Mouse (Mus musculus) B cell, adult 2 months (primary cell): Measurements from ENCODE around the gene Cdt1.
"Not testable (repeated sequence)": the region's sequence is repeated elsewhere in the genome, so short reads cannot be mapped to it uniquely, and the experiment has no call there.

ENCODE experiments used
- DNase-seq, 2 experiments: peaks; one replicate each; pipeline ENCODE4 v3.0.0; 2022

The Cdt1 gene

DNA sequence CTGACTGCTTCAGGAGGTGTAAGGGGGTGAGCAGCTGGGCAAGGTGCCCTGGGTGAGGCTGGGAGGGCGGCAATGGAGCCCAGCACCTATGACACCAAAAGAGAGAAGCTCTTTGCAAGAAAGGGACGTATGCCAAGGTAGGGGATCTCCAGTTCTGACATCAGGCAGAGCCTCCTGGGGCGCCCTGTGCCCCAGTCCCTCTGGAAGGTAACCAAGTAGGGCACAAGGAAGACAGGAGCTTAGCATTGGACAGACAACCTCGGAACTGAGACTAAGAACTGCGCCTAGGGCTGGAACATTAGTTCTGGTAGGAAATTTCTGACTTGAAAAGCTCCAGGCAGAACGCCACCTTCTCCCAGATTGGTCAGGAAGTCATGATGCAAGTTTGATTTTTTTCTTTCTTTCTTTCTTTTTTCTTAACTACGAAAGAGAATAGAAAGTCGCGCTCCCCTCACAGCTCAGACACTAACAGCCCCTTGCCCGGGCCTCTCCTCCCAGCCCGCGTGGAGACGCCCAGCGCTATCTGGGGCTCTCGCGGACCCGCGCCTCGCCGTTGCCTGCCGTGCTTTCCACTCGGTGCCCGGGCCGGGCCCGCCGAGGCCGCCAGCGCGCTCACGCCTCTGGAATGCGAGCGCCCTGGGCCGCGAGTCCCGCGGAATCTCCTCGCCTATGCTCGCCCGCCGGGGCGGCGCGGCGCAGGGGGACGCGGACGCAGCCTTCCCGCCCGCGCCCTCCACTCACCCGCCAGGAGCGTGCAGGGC is 17.4 kb upstream of the Cdt1 start:
- peak; percentile 58 to 60 for DNase-seq

DNA sequence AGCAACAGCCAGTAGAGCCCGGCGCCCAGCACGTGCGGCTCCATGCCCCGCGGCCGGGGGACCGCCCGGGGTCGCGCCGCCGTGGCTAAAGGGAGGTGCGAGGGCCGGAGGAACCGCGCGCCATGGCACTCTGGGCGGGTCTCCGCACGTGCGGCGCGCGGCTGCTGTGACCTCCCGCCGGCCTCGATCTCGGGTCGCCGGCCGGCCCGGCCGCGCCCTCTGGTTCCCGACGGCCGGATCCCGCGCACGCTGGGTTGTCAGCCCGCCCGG is 16.9 kb upstream of the Cdt1 start:
- DNase-seq = no peak

DNA sequence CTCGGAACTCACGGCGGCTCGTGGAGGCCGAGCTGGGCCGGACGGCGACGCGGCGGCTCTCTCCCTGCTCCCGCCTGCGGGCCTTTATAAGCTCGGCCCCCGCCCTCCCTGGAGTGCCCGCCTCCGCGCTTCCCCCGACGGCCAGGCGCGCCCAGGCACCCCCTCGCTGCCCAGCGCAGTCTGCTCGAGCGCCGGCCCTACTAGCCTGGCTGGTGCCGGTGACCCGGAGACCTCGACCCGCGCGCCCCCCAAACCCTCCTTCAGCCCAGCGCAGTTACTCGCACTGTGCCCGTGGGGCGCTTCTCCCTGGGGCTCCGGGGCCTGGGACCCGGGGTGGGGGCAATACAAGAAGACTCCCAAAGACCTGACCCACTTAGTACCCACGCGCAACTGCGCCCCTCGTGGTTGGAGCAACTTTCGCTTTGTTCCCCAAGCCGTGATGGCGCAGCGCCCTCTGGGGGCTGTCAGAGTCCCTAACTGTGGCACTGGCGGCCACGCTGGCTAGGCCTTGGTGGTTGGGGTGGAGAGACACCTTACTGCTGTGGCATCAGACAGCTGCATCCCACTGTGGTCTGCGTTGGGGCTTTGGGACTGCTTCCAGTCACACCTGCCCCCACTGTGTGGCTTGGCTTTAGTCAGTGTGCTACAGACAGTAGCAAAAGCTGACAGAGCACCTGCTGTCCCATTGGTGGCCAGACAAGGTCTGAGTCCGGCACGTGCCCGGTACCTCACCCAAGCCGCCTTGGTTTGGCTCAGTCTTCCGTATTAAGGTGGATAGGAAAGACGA is 16.4 kb upstream of the Cdt1 start, which contains the start of gene Piezo1:
Gene Piezo1, minus strand, starts transcription at position 65 of the 787 bp plus-strand sequence.
- peak; percentile 98 for DNase-seq

DNA sequence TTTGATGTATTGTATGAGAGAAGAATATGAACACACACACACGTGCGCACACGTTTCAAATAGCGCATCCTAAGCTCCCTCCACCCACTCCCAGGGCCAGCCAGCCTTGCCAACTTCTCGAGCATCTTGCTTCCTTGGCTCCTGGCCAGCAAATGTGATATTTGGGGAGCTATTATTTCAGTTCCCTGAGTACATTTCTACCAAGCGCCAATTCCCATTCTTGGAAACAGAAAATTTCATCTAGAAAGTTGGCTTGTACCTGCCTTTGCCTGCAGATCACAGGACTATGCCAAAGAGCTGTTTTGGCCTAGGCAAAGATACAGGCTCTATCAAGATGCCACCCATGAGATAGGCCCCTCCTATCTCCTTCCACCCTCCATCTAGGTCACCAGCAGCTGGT is 13.0 kb upstream of the Cdt1 start:
- no peak for DNase-seq

DNA sequence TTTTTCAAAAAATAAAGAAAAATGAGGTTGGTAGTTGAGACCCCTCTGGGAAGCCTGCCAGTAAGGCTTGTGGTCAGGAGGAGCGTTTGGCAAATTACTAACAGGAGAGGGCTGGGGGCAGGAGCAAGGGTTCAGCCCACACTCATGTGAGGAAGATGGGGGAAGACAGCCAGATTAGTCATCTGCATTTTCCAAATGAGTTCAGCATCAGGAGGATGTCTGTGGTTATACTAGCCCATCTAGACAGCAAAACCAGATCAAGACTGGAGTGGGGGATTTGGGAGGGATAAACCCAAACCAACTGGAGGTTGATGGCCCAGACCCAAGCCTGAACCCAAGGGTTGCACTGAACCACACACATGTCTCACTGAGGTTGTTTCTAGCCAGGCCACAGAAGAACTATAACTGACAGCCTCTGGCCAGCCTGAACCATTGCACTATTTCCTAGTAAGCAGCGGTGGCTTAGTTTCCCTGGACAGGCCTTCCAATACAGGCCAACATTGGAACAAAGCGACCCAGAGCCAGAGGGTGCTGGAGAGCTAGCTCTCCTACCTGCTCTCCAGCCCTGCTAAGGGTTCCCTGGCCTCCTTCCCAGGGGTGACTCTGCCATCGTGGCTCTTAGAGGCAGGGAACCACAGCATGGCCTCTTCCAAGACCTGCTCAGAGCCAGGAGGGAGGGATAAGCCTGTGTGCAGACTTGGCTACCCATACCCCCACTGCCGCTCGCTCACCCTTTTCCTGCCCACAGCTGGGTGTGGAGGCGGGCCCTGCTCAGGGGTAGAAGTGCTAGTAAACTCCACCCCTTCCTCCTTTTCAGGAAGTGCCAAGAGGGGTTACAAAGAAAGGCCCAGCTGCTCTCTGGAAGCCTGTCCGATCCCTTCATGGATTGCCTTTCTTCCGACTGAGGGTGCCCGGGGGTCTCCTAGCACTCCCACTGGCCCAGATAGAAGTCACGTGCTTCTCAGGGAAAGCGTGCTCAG is 11.5 kb upstream of the Cdt1 start:
- peak; percentile 79 to 82 for DNase-seq

DNA sequence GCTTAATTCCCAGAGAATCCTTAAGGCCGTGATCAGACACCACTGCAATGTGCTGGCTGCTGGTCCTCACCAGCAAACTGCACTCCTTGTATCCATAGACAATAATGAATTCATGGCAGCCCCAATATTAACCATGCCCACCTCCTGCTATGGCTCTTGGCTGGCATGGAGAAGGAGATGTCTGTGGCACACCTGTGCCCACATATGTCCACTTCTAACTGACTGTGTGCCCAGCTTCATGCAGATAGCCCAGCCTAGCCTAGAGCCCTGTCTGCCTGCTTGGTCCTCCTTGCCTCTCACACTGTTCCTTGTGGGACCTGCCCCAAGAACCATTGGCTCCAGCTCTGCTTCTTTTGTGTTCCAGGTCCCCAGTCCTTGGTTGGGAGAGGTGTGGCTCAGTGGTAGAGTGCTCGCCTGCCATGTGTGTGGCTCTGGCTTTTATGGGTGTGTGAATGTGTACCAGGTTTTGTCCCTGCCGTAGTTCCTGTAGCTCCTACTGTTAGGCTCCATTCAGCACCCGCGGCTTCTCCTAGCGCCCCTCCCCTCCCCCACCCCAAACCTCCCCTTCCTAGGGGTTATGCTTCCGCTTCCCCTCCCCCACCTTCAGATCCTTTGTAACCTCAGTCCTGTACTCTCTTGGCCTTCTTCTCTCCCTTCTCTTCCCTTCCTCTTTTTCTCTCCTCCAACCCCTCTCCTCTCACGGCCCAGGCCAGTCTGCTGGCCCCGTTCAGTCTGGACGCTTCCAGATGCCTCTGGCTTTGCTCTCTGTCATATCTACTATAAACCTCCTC is 10.4 kb upstream of the Cdt1 start:
- DNase-seq = no peak

DNA sequence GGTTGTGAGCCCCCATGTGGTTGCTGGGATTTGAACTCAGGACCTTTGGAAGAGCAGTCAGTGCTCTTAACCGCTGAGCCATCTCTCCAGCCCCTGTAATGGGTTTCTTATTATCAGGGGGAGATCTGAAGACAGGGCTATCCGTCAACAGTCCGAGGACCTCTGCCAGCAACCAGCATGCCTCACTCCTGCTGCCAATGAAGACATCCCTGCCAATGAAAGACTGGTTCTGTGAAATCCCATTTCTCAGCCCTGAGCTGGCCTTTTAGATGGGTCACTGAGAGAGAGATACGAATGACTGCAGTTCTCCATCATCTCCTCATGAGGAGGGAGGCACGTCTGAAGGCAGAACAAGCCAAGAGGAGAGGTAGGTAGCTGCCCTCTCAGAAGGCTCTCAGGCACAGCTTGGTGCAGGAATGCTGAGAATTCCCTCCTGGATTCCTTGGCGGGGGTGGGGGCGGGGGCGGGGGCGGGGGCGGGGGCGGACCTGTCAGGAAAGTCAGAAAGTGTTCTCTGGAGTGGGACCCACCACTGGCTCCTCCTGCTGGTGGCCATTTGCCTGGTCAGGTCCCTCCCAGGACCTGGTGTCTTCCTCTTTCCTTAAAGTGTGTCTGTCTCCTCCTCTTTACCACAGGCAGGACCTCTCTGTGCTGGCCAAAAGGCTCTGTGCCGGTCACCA is 9.0 kb upstream of the Cdt1 start:
- no peak for DNase-seq

DNA sequence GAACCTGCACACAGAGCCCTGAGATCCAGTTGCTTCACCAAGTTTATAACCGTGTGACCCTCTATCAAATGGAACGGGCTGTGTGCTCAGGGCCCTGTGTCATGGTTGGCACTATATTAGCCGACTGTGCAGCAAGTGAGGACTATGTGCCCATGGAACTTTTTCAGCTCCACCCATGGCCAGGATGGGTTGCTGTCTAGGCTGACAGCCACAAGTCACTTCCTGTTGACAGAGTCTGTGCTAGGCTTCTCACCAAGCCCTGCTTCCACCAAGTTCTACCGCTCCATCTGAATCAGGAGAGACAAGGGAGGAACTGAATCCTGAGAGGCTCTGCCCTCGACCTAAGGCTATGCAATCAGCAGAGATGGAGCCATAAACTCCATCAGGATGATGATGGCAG is 6.6 kb upstream of the Cdt1 start:
- no peak for DNase-seq

DNA sequence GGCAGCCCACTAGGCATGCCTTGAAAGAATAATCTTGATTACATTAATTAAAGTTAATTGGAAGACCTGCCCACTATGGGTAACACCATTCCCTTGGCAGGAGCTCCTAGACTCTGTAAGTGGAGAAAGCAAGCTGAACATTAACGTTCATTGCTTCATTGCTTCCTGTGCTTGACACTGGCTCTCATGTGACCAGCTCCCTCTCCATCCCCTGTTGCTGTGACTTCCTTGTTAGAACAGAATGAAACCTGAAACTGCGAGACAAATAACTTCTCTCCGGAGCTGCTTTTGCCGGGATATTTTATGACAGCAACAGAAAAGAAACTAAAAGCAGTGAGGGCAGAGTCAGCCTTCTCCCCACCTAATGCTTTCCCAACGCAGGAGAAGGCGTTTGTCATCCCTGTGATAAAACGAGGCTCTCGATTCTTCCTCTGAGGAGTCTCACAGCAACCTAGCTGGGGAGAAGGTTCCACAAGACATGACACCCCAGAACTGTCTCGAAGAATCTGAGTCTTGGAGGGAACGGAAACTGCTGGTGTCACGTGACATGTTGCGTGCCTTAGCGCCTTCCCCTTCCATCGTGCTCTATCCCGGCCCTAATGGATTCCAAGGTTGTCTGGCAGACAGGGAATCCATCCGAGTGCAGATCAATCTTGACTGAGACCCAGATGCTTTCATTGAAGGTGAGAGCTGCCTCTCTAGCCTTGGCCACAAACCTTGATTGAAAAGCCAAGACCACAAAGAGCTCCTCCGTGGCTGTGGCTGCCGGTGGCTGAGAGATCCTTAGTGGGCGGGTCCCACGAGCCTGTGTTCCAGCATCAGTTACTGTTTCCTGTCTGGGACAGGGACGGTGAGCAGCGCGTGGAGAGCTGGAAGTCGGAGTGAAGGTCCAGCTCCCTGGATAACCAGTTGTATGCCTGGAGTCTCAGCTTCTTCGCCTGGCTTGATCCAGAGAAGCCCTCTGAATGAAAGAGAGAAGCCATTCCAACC is 3.2 kb upstream of the Cdt1 start:
- no peak for DNase-seq

DNA sequence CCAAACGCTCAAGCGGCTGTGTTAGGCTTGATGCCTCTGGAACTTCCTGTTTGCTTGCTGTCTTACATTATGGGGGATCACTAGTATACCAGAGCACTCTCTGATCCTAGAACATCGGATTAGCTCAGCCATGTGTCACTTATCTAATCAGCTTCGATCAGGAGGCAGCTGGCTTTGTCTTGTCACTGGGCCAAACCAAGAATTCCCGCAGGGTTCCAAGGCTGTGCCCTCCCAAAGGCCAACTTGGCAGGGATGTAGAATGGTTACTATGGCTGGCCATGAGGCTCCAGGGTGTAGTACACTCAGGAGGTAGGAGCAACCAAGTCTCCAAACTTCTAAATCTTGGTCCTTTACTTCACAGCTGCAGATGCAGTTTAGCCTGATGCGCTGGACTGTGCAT is 1.0 kb upstream of the Cdt1 start:
- no peak for DNase-seq

DNA sequence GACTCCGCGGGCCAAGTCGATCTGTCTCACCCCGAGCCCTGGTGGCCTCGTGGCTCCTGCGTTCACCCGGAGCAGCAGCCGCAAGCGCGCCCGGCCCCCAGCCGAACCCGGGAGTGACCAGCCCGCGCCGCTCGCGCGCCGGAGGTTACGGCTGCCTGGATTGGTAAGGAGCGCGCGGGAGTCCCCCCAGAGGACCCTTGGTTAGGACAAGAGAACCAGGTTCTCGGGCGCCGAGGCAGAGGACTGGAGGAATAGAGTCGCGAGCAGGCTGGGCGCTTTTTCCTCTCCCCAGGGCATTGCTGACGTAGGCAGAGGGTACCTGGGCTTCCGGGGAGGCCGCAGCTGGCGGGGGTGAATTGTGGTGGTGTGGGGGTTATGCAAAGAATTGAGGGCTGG is 292 bp downstream of the Cdt1 start:
- peak; percentile 97 to 98 for DNase-seq

DNA sequence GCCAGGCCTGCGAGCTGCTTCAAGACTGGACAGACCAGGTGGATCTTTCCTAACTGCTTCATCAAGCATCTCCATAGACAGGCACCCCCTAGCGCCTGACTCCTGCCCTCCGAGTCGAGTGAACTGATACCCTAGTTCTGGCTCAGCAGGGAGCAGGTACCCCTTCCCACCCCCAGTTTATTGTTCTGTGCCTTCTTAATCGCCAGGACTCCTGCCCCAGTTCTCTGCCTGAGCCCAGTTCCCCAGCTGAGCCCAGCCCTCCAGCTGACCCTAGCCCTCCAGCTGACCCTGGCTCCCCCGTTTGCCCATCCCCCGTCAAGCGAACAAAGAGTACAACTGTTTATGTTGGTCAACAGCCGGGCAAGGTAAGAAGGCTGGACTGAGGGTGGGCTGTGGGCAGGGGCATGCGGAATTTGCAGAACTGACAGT is 1.1 kb downstream of the Cdt1 start:
- peak; percentile 45 to 49 for DNase-seq

DNA sequence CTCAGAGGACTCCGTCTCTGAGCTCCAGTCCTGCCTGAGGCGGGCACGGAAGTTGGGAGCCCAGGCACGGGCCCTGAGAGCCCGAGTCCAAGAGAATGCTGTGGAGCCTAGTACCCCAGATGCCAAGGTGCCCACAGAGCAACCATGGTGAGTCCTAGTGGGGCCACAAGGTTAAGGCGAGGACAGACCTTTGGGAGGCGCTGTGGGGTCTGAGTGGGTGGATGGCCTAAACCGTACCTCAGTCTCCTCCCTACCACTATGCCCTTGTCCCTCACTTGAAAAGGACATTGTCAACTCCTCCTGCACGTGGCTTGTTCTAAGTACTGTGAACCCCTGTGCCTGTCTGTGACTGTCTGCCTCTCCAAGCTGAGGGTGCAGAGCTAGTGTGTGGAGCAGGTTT is 1.5 kb downstream of the Cdt1 start:
- DNase-seq = no peak

DNA sequence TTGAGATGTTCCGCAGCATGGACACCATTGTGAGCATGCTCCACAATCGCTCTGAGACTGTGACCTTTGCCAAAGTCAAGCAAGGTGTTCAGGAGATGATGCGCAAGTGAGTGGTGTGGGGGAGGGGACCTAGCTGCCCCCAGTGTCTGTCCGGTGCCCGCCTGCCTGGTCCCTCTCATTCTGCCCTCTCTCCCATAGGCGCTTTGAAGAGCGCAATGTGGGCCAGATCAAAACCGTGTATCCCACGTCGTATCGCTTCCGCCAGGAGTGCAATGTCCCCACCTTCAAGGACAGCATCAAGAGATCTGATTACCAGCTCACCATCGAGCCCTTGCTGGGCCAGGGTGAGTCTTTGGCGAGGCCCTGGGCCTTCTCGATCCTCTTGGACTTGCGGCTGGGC is 2.2 kb downstream of the Cdt1 start:
- no peak for DNase-seq

DNA sequence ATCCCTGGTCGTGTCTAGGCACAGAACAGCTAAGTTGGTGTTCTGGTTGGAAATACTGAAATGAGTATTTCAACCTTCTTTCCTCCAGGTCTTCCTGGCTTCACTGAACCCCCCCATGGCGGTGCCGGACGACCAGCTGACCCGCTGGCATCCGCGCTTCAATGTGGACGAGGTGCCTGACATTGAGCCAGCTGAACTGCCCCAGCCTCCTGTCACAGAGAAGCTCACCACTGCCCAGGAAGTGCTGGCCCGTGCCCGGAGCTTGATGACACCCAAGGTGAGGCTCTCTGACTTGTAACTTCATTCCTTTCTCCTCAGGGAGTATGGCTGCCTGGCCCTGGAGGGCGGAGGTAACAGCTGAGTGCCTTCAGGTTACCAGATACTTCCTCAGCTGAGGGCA is 3.3 kb downstream of the Cdt1 start:
- no peak for DNase-seq

DNA sequence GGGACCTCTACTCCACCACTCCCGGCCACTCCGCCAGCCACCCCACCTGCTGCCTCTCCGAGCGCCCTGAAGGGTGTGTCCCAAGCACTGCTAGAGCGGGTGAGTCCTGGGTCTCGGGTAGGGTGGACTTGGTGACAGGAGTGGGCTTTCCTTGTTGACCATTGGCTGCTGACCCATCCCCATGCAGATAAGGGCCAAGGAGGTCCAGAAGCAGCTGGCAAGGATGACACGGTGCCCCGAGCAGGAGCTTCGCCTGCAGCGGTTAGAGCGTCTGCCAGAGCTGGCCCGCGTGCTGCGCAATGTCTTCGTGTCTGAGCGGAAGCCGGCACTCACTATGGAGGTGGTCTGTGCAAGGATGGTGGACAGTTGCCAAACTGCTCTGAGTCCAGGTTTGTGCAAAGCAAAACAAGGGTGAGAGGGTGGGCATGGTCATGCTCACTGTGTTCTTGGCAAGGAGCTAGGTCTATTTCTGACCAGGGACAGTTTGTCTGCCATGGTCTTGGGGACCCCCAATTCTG is 4.0 kb downstream of the Cdt1 start:
- no peak for DNase-seq

DNA sequence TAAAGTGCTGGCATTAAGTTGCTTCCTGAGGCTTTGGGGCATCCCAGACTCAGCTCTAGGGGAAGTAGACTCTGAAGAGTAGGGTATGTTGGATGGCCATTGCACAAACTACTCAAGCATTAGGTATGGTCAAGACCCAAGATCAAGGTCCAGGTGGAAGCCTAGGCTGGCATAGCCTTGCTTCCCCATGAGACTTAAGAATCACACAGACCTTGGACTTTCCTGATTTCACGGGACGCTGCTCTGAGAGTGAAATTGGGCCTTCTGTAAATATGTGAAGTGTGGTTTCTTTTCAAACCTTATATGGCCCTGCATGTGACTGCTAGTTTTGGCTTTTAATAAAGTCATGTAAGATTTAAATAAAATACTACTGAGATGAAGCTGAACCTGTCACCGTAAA is 4.9 kb downstream of the Cdt1 start:
- DNase-seq = no peak

DNA sequence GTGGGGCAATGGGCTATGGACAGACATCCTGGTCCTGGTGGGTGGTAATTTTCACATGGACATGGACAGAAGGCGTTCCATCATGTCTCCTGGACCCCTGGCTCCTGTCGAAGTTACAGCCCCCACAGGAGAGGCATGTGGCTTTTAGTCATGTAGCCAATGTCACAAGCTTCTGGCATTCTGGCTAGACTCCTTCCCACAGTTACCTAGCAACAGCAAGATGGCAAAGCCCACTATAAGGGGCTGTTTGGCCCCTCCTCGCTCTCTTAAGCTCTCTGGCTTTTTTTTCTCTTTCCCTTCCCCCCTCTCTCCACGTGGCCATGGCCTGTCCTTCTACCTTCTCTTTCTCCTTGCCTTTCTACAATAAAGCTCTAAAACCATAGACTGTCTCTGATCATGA is 5.4 kb downstream of the Cdt1 start:
- DNase-seq = not testable (repeated sequence)

DNA sequence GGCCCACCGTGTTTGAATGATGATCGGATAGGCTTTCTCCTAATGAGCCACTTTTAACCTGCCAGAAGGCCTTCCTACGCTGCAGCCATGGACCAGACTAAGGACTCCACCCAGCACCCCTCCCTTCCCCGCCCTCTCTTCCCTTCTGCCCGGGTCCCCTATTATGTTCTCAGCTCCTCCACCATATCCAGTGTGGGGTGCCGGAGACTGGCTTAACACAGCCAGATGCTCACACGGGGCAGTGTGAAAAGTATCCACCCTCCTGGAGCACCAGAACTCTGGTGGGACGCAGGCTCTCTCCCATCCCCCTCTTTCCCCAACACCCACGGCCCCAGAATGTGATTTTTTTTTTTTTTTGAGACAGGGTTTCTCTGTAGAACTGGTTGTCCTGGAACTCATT is 5.8 kb downstream of the Cdt1 start:
- no peak for DNase-seq

DNA sequence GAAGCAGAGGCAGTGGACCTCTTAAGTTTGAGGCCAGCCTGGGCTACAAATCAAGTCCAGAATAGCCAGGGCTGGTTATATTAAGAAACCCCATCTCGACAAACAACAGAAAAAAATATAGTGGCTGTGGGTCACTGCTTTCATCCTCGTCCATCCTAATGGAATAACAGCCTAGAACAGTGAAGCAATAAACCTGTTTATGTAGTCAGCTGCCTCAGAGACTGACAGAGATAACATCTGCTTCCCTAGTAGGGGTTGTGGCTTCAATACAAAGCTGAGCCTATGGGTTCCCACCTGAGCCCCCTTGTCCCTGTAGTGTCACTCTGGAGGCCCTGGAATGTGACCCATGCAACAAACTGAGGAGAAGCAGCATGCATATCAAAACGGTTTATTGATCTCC is 6.4 kb downstream of the Cdt1 start:
- DNase-seq = no peak
